Mouse (Mus musculus): ENCODE results near the gene Bach1. TPM values are rescaled to one million over a fixed set of nuclear protein-coding genes. Genes with fewer than 3 reads are reported as not detected.
A peak's percentile ranks its signal among the peaks of the same experiment; 100 is the strongest.

The Bach1 gene
- polyA plus RNA-seq, 1 experiment from 2014 or later = 13.1 TPM

DNA sequence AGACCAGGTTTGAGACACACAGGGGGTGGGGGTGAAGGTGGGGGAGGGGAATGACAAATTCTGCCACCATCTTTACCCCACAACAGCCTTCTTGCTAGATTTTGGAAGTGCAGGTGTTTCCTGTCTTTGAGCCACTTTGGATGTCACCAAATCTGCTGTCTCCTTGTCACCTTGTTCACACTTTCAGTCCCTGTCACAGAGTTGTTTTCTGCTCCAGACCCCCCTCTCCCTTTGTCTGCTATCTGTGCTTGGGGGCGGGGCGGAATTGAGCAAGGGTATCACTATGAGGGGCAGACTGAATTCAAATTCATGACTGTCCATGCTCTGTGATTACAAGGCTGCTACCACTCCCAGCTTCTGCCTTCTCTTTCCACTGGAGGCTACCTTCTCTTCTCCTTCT lies 6.2 kb upstream of the Bach1 start:
- TF ChIP-seq CTCF (IDR thresholded peaks at IDR 0.05) (no peak), EP300 (IDR thresholded peaks at IDR 0.05) (no peak)
- Histone ChIP-seq H3K9me3 (ENCODE audit: low read length) (no peaks in the 10 kb centered on the region), H3K9ac (replicated peaks; ENCODE audit: low read depth) (no peak overlapping the region), H3K27me3 (replicated peaks; ENCODE audit: insufficient read depth, low read length) (no peaks in the 10 kb centered on the region), H3K4me2 (replicated peaks; ENCODE audit: low read depth, low read length) (no peak overlapping the region), H3K36me3 (ENCODE audit: insufficient read depth, low read length) (no peaks in the 10 kb centered on the region), H3K4me3 (ENCODE audit: low read depth, low read length) (no peak overlapping the region), H3K27ac (ENCODE audit: low read length) (no peak overlapping the region), H3K4me1 (ENCODE audit: insufficient read depth, low read depth, low read length) (peaks cover 3% of the 10 kb centered on the region; the same call in 1 of the 2 replicates)
- 86% methylated on average over 2 of the region's 2 CpGs for WGBS
- no peak for DNase-seq (ENCODE audit: low spot score)
- no peak for ATAC-seq

DNA sequence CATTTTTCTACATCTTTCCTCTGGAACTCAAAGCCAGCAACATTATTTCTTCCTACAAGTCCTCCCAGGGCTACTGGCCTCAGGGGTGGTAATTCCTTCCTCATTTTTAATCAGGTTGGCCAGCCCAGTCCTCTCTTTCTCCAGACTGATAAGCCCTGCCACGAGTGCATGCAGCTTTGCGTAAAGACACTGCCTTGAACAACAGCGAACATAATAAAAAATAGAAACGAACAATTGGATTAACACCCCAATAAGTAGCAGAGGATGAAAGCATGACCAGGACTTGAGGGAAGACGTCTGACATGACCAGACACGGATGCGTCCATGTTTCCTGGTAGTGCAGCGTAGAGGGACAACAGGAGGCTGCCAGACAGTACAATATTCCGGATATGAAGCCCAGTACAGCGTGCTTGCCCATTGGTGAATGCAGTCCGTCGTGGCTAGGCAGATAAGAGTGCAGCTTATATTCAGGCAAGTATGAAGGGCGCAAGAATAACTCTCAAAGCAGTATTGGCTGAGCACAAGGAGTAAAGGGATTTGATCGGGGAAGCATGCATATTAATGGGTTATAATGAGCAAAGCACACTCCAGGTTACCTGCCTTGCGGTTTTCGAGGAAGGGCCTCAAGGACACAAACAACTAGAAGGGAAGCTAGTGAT lies 909 bp upstream of the Bach1 start:
- H3K27ac ChIP-seq (ENCODE audit: low read length) = 0 out of 2 replicates have a peak overlapping the region, but pooled peaks have one; percentile 3
- H3K4me2 ChIP-seq (replicated peaks; ENCODE audit: low read depth, low read length) = peak overlapping the region; percentile 62
- WGBS = 37% methylated on average over 16 of the region's 16 CpGs
- peaks cover 9% of the 10 kb centered on the region; the same call in 1 of the 2 replicates for H3K4me1 ChIP-seq (ENCODE audit: insufficient read depth, low read depth, low read length)
- H3K9ac ChIP-seq (replicated peaks; ENCODE audit: low read depth) = no peak overlapping the region
- no peak overlapping the region for H3K4me3 ChIP-seq (ENCODE audit: low read depth, low read length)
- DNase-seq (ENCODE audit: low spot score) = peak; percentile 21
- ATAC-seq = no peak
- no peaks in the 10 kb centered on the region for H3K9me3 ChIP-seq (ENCODE audit: low read length)
- TF ChIP-seq CTCF (IDR thresholded peaks at IDR 0.05) (no peak), EP300 (IDR thresholded peaks at IDR 0.05) (no peak)
- H3K36me3 ChIP-seq (ENCODE audit: insufficient read depth, low read length) = no peaks in the 10 kb centered on the region
- H3K27me3 ChIP-seq (replicated peaks; ENCODE audit: insufficient read depth, low read length) = no peaks in the 10 kb centered on the region

DNA sequence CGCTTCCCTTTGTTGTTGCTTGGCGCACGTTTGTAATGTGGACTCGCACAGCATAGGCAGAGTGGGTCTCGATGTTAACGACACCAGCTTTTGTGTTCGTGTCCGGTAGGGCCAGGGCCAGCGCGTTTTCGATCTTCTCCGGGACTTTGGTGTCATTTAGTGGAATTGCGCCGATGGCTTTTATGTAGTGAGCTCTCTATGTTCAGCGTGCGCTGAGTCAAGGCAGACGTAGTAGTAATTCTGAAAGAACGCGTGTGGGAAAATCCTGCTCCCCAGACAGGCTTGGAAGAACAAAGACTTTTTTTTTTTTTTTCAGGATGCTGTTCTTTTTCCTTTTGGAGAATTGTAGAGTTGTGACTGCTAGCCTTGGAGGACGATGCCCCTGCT lies 554 bp downstream of the Bach1 start:
- DNase-seq (ENCODE audit: low spot score) (peak; percentile 64), ATAC-seq (no peak)
- no peaks in the 10 kb centered on the region for H3K9me3 ChIP-seq (ENCODE audit: low read length)
- H3K9ac ChIP-seq (replicated peaks; ENCODE audit: low read depth) = peak overlapping the region; percentile 97
- peak overlapping the region; percentile 97 for H3K27ac ChIP-seq (ENCODE audit: low read length)
- H3K4me2 ChIP-seq (replicated peaks; ENCODE audit: low read depth, low read length) = peak overlapping the region; percentile 62
- TF ChIP-seq CTCF (IDR thresholded peaks at IDR 0.05) = no peak
- no peaks in the 10 kb centered on the region for H3K27me3 ChIP-seq (replicated peaks; ENCODE audit: insufficient read depth, low read length)
- H3K4me1 ChIP-seq (ENCODE audit: insufficient read depth, low read depth, low read length) = peaks cover 15% of the 10 kb centered on the region; the same call in 1 of the 2 replicates
- H3K4me3 ChIP-seq (ENCODE audit: low read depth, low read length) = peak overlapping the region; percentile 90
- H3K36me3 ChIP-seq (ENCODE audit: insufficient read depth, low read length) = no peaks in the 10 kb centered on the region
- 0% methylated on average over 20 of the region's 20 CpGs for WGBS

DNA sequence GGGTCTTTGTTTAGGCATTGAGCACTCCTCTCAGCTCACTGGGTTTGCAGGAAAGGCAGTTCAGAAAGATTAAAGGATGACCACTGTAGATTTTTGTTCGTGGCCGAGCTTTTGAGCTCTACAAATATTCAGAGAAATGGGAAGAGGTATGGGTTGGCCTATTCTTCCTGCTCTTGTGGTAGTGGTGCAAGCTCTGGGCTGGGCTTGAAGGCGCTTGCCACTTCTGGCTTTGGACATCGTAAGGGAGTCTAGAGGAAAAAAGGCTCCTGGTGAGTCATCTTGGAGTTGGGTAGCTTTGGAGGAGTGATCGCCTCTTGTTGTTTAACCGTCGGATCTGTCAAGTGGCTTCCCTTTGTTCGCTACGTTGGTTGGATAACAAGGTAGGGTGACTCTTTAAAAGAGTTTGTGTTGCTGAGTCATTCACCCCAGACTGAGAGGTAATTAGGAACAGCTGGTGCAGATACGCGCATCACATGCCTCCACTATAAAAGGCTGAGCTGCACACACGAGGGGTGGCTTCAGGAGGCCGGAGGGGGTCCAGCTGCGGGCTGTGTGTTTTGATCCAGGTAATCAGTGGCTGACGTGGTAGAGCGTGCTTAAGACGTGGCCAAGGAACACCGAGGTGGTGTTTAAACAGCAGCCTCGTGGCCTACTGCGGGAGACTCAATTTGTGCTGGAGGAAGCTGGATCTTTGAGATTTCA lies 1.1 kb downstream of the Bach1 start:
- H3K4me3 ChIP-seq (ENCODE audit: low read depth, low read length) = peak overlapping the region; percentile 90
- peak overlapping the region; percentile 97 for H3K9ac ChIP-seq (replicated peaks; ENCODE audit: low read depth)
- H3K4me2 ChIP-seq (replicated peaks; ENCODE audit: low read depth, low read length) = peak overlapping the region; percentile 62
- ATAC-seq = peak; percentile 63
- DNase-seq (ENCODE audit: low spot score) = peak; percentile 93
- WGBS = under 1% methylated on average over 20 of the region's 20 CpGs
- H3K9me3 ChIP-seq (ENCODE audit: low read length) = no peaks in the 10 kb centered on the region
- peaks cover 19% of the 10 kb centered on the region; the same call in 1 of the 2 replicates for H3K4me1 ChIP-seq (ENCODE audit: insufficient read depth, low read depth, low read length)
- H3K27me3 ChIP-seq (replicated peaks; ENCODE audit: insufficient read depth, low read length) = no peaks in the 10 kb centered on the region
- H3K27ac ChIP-seq (ENCODE audit: low read length) = peak overlapping the region; percentile 97
- TF ChIP-seq CTCF (IDR thresholded peaks at IDR 0.05) (no peak), EP300 (IDR thresholded peaks at IDR 0.05) (peak; percentile 16; the same call in 1 of the 2 replicates)
- H3K36me3 ChIP-seq (ENCODE audit: insufficient read depth, low read length) = no peaks in the 10 kb centered on the region

DNA sequence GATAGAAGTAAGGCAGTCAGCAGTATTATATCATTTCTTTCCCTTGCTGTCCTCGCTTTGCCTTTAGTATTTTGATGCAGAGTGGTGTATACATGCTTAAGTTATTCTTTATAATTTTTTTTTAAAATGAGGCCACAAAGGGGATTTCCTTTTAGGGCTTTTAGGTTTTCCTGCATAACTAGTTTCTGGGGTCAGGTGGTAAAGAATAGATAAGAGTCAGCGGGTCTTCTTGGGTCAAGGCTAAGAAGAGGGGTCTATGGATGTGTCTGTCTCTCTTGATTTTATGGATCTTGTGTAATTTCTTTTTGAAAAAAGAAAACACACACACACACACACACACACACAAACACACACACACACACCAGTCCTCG lies 1.6 kb downstream of the Bach1 start:
- Histone ChIP-seq H3K27ac (ENCODE audit: low read length) (peak overlapping the region; percentile 97), H3K4me2 (replicated peaks; ENCODE audit: low read depth, low read length) (peak overlapping the region; percentile 62), H3K27me3 (replicated peaks; ENCODE audit: insufficient read depth, low read length) (no peaks in the 10 kb centered on the region), H3K9ac (replicated peaks; ENCODE audit: low read depth) (peak overlapping the region; percentile 97), H3K36me3 (ENCODE audit: insufficient read depth, low read length) (no peaks in the 10 kb centered on the region), H3K4me3 (ENCODE audit: low read depth, low read length) (peak overlapping the region; percentile 90), H3K9me3 (ENCODE audit: low read length) (no peaks in the 10 kb centered on the region), H3K4me1 (ENCODE audit: insufficient read depth, low read depth, low read length) (peaks cover 19% of the 10 kb centered on the region)
- no peak for DNase-seq (ENCODE audit: low spot score)
- no peak for TF ChIP-seq EP300 (IDR thresholded peaks at IDR 0.05)
- no peak for TF ChIP-seq CTCF (IDR thresholded peaks at IDR 0.05)
- ATAC-seq = no peak
- WGBS = 27% methylated on average over 3 of the region's 3 CpGs

DNA sequence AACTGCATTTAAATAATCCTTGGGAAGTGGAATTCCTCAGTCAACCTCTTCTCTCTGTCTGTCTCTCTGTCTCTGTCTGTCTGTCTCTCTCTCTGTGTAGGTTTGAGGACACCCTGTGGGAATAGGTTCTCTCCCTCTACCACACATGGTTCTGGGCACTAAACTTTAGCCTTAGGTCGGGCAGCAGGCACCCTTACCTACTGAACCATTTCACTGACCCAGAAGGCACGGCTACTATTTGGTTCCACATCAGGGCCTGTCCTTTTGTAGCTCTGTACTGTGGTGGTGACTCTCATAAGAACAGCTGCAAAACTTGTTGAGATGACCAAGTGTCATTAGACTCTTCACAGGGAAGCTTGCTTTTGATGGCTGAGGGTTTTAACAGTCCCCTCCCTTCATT lies 3.1 kb downstream of the Bach1 start:
- H3K4me1 ChIP-seq (ENCODE audit: insufficient read depth, low read depth, low read length) = peaks cover 32% of the 10 kb centered on the region
- DNase-seq (ENCODE audit: low spot score) (no peak), ATAC-seq (no peak)
- H3K4me3 ChIP-seq (ENCODE audit: low read depth, low read length) = no peak overlapping the region
- WGBS = 87% methylated on average over 2 of the region's 2 CpGs
- no peak overlapping the region for H3K9ac ChIP-seq (replicated peaks; ENCODE audit: low read depth)
- H3K9me3 ChIP-seq (ENCODE audit: low read length) = no peaks in the 10 kb centered on the region
- no peaks in the 10 kb centered on the region for H3K27me3 ChIP-seq (replicated peaks; ENCODE audit: insufficient read depth, low read length)
- H3K36me3 ChIP-seq (ENCODE audit: insufficient read depth, low read length) = no peaks in the 10 kb centered on the region
- no peak overlapping the region for H3K27ac ChIP-seq (ENCODE audit: low read length)
- TF ChIP-seq EP300 (IDR thresholded peaks at IDR 0.05) = no peak
- TF ChIP-seq CTCF (IDR thresholded peaks at IDR 0.05) = no peak
- no peak overlapping the region for H3K4me2 ChIP-seq (replicated peaks; ENCODE audit: low read depth, low read length)
